Mouse (Mus musculus) liver, embryonic 14.5 days (tissue): ENCODE measurements around the gene Scgb1b19.
"Not testable (repeated sequence)": the region's sequence is repeated elsewhere in the genome, so short reads cannot be mapped to it uniquely, and the experiment has no call there.

Source experiments
- CTCF ChIP-seq: IDR thresholded peaks from 2 replicates; pipeline ENCODE4 v1.5.1; 2016; ENCODE audit warnings: antibody characterized with exemption, low read depth, control low read depth
- EP300 ChIP-seq: IDR thresholded peaks from 2 replicates; pipeline ENCODE4 v1.6.1; 2016; ENCODE audit warnings: antibody characterized with exemption, low read depth

- not testable (repeated sequence) for TF ChIP-seq CTCF, EP300
Observed at GRCm38 (mm10) chr7:33280238-33280637, 6.9 kb upstream of the Scgb1b19 start, which contains the start of gene Scgb2b19.
